Mouse (Mus musculus): Measurements from ENCODE around the gene Olfr1104.

Olfr1104 gene

GRCm38 (mm10) chr2:87026980-87027379 is at the start of gene Olfr1104:
Gene Olfr1104 (minus strand): TSS chr2:87027080.
- no peak for DNase-seq (ENCODE audit: low read depth, low spot score)

GRCm38 (mm10) chr2:87075717-87076116 is 48.8 kb upstream of the Olfr1104 start, which contains the start of gene Olfr1107:
Gene Olfr1107 (minus strand): TSS chr2:87075817.
- no peak for DNase-seq (ENCODE audit: low read depth, low spot score)

- DNase-seq (ENCODE audit: low read depth, low spot score): no peak
These were observed 25.3 kb upstream of the Olfr1104 start, which contains the start of gene Olfr1106 for GRCm38 (mm10) chr2:87052173-87052572. Gene Olfr1106 (minus strand): TSS chr2:87052273.

GRCm38 (mm10) chr2:87036431-87036830 is 9.6 kb upstream of the Olfr1104 start, which contains the start of gene Olfr1105:
Gene Olfr1105 (minus strand): TSS chr2:87036531.
- DNase-seq (ENCODE audit: low read depth, low spot score): no peak

GRCm38 (mm10) chr2:86998098-86998497 is 28.8 kb downstream of the Olfr1104 start, which contains the start of gene Olfr1102:
Gene Olfr1102 (plus strand): TSS chr2:86998398.
- no peak for DNase-seq (ENCODE audit: low read depth, low spot score)

GRCm38 (mm10) chr2:86991121-86991520 is 35.8 kb downstream of the Olfr1104 start, which contains the start of gene Olfr1101:
Gene Olfr1101 (minus strand): TSS chr2:86991221.
- no peak for DNase-seq (ENCODE audit: low read depth, low spot score)

- DNase-seq (ENCODE audit: low read depth, low spot score): no peak
These were observed 47.0 kb downstream of the Olfr1104 start, which contains the start of gene Olfr1100 for GRCm38 (mm10) chr2:86979854-86980253. Gene Olfr1100 (minus strand): TSS chr2:86979954.

Data from brain, embryonic 18.5 days (tissue).